Mouse (Mus musculus) T-cell, adult 66 days (primary cell): Measurements from ENCODE around the gene Oas1e. TPM values are rescaled to one million over a fixed set of nuclear protein-coding genes. Genes with fewer than 3 reads are reported as not detected.

Experiments
- total RNA-seq, 2 experiments: library from RNA; stranded (reverse); gene quantifications; 3 replicates in 1 of 2; 4 replicates in 1 of 2; pipeline ENCODE4 v1.2.4; 2023

The Oas1e gene
- total RNA-seq = 1 to 10 TPM in 1 of 2 experiments, under 1 TPM in 1; 0.74 to 1.8 TPM

GRCm38 (mm10) chr5:120795480-120796034, at the start of gene Oas1e:
Gene Oas1e (minus strand): TSS chr5:120795530.

DNA sequence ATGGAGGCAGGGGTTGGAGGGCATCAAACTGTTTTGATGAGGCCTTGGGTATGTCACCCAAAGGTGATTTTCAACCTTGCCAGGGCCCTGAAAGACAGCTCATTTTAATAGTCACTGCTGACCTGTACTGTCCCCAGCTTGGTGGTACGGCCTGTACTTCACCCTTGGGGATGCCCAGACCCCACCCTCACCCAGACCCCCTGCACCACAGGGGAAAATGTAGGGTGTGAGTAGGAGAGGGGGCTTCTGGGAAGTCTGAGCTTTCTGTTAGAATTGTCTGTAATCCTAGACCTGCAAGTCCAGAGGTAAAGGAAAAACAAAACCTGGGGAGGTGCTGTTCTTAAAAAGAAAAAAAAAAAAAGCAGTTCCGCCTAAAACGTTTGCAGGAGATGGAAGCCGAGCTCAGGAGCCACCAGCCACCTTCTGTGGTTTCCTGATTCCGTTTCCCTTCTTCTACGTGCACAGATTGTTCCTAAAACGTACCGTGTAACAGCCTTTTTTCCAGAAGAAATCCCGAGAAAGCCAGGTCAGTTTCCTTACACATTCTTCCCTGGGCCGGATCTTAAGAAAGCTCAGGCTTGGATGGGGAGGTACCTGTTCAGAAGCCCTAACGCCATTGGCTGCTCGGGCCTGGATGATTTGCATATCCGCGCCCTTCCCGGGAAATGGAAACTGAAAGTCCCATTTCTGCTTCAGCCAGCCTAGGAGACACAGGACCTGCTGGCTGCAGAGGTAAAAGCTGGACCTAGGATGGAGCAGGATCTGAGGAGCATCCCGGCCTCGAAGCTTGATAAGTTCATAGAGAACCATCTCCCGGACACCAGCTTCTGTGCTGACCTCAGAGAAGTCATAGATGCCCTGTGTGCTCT, 16.9 kb upstream of the Oas1e start, which contains the start of gene Oas1c:
Gene Oas1c (minus strand): TSS at position 564 of the 869 bp plus-strand sequence.

DNA sequence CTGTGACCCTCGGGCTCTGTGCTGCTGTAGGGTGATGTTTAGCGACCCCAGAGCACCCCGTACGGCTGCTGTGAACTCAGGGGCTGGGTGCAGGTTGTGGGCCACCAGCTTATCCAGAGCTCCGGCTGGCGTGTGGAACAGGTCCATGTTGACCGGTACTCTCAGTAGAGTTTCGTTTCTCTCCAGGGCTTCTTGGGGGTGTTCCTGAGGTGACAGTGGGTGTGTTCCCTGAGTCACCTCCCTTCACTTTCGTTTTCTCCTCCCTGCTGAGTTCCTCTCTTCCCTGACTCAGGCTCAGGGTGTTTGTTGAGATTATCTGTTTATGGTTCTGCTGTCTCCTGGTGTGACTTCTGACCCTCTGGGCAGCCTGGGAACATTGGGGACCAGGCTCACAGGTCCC, 17.9 kb downstream of the Oas1e start, which contains the start of gene Oas3:
Gene Oas3 (minus strand): TSS at position 184 of the 400 bp plus-strand sequence.

DNA sequence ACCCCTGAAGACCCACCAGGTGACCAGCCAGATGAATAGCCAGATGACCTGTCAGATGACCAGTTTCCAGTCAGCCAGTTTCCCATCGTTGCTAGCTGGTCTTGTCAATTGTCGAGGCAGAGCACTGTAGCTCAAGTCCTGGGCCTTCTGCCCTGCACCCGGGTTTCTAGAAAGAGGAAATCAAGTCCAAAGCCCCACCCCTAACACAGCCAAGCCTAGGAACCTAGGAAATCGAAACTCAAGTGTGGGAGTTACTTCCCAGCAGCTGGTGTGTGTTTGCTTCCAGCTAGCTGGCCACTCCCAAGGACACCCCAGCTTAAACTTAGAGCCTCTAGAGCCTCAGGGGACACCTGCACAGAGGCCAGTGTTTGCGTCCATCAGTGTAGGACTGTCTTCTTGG, 45.6 kb downstream of the Oas1e start, which contains the start of gene Oas2:
Gene Oas2 (minus strand): TSS at position 166 of the 400 bp plus-strand sequence.

Other genes starting within 250 kb of the Oas1e start
- 10 to 100 TPM; 57.7 to 59.8 TPM for gene Tpcn1, start 206.9 kb downstream of the Oas1e start, total RNA-seq
- 1 to 10 TPM; 1.0 to 1.9 TPM for gene Iqcd, start 206.5 kb downstream of the Oas1e start, total RNA-seq
- 1 to 10 TPM; 5.4 to 8.3 TPM for gene Rita1, start 182.9 kb downstream of the Oas1e start, total RNA-seq
- gene Ddx54, start 182.8 kb downstream of the Oas1e start, total RNA-seq = 100 to 1,000 TPM; 114 to 120 TPM
- not detected for gene Cfap73, start 161.3 kb downstream of the Oas1e start, total RNA-seq
- 10 to 100 TPM; 18.9 to 25.5 TPM for gene Rasal1, start 146.7 kb downstream of the Oas1e start, total RNA-seq
- 100 to 1,000 TPM; 257 to 297 TPM for gene Dtx1, start 83.6 kb downstream of the Oas1e start, total RNA-seq
- 1 to 10 TPM; 6.1 to 8.0 TPM for gene Oas2, start 45.7 kb downstream of the Oas1e start, total RNA-seq
- 10 to 100 TPM; 15.4 to 27.4 TPM for gene Oas3, start 17.9 kb downstream of the Oas1e start, total RNA-seq
- 10 to 100 TPM; 11.0 to 13.1 TPM for gene Oas1c, start 17.0 kb upstream of the Oas1e start, total RNA-seq
- gene Oas1f, start 51.8 kb upstream of the Oas1e start, total RNA-seq = not detected
- gene Oas1h, start 65.9 kb upstream of the Oas1e start, total RNA-seq = not detected
- not detected for gene Oas1g, start 92.1 kb upstream of the Oas1e start, total RNA-seq
- 1 to 10 TPM; 3.1 to 5.1 TPM for gene Oas1a, start 112.0 kb upstream of the Oas1e start, total RNA-seq
- gene Oas1d, start 119.0 kb upstream of the Oas1e start, total RNA-seq = not detected
- gene Rph3a, start 214.6 kb upstream of the Oas1e start, total RNA-seq = not detected